Mouse (Mus musculus): ENCODE results near the gene Tmigd3. TPM values are rescaled to one million over a fixed set of nuclear protein-coding genes. Genes with fewer than 3 reads are reported as not detected.

The Tmigd3 gene
- total and polyA plus RNA-seq, 2 experiments from 2014 or later = not detected

GRCm38 (mm10) chr3:105958974-105959580 lies 88.4 kb downstream of the Tmigd3 start, which contains the start of gene Wdr77:
Wdr77 (plus strand) TSS chr3:105959369.
- 1% methylated on average over 50 of the region's 52 CpGs for WGBS
- peak within 1 kb of the TSS; percentile 87 for H3K4me2 ChIP-seq (ENCODE audit: low read depth)
- H3K36me3 ChIP-seq (ENCODE audit: insufficient read depth) = peaks cover 31% of the 10 kb centered on the region
- DNase-seq = peak; percentile 99
- H3K9me3 ChIP-seq (ENCODE audit: low read length) = no peaks in the 10 kb centered on the region
- peak within 1 kb of the TSS; percentile 93 for H3K27ac ChIP-seq (ENCODE audit: low read depth, low read length)
- peaks cover 17% of the 10 kb centered on the region for H3K4me1 ChIP-seq (ENCODE audit: insufficient read depth)
- peak; percentile 98 for ATAC-seq
- H3K9ac ChIP-seq = peak within 1 kb of the TSS; percentile 97
- peak within 1 kb of the TSS; percentile 77 for H3K4me3 ChIP-seq (ENCODE audit: low read depth, low read length)
- no peaks in the 10 kb centered on the region for H3K27me3 ChIP-seq (ENCODE audit: insufficient read depth, low read length)
- TF ChIP-seq CTCF (IDR thresholded peaks at IDR 0.05; ENCODE audit: low read depth) = no peak

- H3K4me1 ChIP-seq (ENCODE audit: insufficient read depth) = peaks cover 17% of the 10 kb centered on the region
- no peaks in the 10 kb centered on the region for H3K9me3 ChIP-seq (ENCODE audit: low read length)
- no peak for TF ChIP-seq CTCF (IDR thresholded peaks at IDR 0.05; ENCODE audit: low read depth)
- H3K4me3 ChIP-seq (ENCODE audit: low read depth, low read length) = peak overlapping the region; percentile 77
- H3K36me3 ChIP-seq (ENCODE audit: insufficient read depth) = peaks cover 36% of the 10 kb centered on the region
- DNase-seq = no peak
- H3K9ac ChIP-seq = peak overlapping the region; percentile 91
- ATAC-seq = peak; percentile 54
- peak overlapping the region; percentile 84 for H3K27ac ChIP-seq (ENCODE audit: low read depth, low read length)
- no peaks in the 10 kb centered on the region for H3K27me3 ChIP-seq (ENCODE audit: insufficient read depth, low read length)
- peak overlapping the region; percentile 87 for H3K4me2 ChIP-seq (ENCODE audit: low read depth)
- under 1% methylated on average over 26 of the region's 26 CpGs for WGBS
Measured at GRCm38 (mm10) chr3:105959585-105959984, 88.9 kb downstream of the Tmigd3 start.

- Histone ChIP-seq H3K4me1 (ENCODE audit: insufficient read depth) (peaks cover 17% of the 10 kb centered on the region), H3K27me3 (ENCODE audit: insufficient read depth, low read length) (no peaks in the 10 kb centered on the region), H3K27ac (ENCODE audit: low read depth, low read length) (peak within 1 kb of the TSS; percentile 93), H3K4me2 (ENCODE audit: low read depth) (peak within 1 kb of the TSS; percentile 87), H3K9me3 (ENCODE audit: low read length) (no peaks in the 10 kb centered on the region), H3K9ac (peak within 1 kb of the TSS; percentile 97), H3K4me3 (ENCODE audit: low read depth, low read length) (peak within 1 kb of the TSS; percentile 77), H3K36me3 (ENCODE audit: insufficient read depth) (peaks cover 36% of the 10 kb centered on the region)
- no peak for DNase-seq
- no peak for ATAC-seq
- 8% methylated on average over 6 of the region's 6 CpGs for WGBS
- no peak for TF ChIP-seq CTCF (IDR thresholded peaks at IDR 0.05; ENCODE audit: low read depth)
Measured at GRCm38 (mm10) chr3:105959999-105960398, 89.3 kb downstream of the Tmigd3 start, which contains the start of gene Atp5f1. Atp5f1 (minus strand) TSS chr3:105960099.

DNA sequence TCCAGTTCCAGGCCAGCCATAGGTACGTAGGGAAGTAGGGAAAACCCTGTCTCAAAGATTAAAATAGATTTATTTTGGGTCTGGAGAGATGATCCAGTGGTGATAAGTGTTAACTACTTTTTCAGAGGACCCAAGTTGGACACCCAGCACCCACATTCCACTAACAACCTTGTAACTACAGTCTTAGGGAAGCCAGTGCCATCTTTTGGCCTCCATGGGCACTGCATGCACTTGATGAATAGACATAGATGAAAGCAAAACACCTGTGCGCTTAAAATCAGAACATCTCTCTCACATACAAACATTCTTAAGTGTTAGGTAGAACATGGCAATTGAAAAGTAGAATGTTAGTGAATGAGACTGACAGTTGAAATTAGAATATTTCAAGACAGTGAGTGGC lies 90.0 kb downstream of the Tmigd3 start:
- no peak overlapping the region for H3K9ac ChIP-seq
- no peaks in the 10 kb centered on the region for H3K27me3 ChIP-seq (ENCODE audit: insufficient read depth, low read length)
- H3K9me3 ChIP-seq (ENCODE audit: low read length) = no peaks in the 10 kb centered on the region
- H3K4me2 ChIP-seq (ENCODE audit: low read depth) = peak overlapping the region; percentile 87; the same call in 1 of the 2 replicates
- H3K27ac ChIP-seq (ENCODE audit: low read depth, low read length) = no peak overlapping the region
- no peak overlapping the region for H3K4me3 ChIP-seq (ENCODE audit: low read depth, low read length)
- peak; percentile 53 for TF ChIP-seq CTCF (IDR thresholded peaks at IDR 0.05; ENCODE audit: low read depth)
- ATAC-seq (no peak), DNase-seq (no peak)
- peaks cover 39% of the 10 kb centered on the region for H3K36me3 ChIP-seq (ENCODE audit: insufficient read depth)
- H3K4me1 ChIP-seq (ENCODE audit: insufficient read depth) = peaks cover 17% of the 10 kb centered on the region
- 87% methylated on average over 2 of the region's 2 CpGs for WGBS

DNA sequence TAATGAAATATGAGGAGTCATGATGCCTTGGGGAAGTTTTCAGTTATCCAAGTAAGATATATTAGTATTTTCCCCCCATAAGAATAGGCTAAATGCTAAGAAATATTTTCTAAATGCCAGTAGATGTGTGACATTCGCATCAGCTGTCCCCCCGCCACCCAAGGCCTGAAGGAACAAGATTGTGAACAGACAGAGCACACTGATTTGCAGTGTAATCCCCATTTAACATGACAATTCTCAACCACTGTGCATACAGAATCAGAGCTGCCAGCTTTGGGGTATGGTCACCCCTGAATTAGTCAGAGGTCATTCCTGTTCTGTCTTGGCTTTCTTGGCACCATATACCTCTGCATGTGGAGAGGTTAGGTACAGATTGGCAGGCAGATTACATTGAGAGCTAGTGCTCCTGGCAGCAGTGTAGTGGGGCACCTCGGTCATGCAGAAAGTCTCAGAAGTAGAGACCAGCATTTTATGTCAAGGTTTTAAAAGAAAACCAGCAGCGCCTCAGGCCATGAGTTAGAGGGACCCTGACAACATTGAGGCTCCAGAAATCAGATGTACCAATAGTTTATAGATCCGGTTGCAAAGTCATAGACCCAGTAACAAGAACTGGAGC lies 101.2 kb downstream of the Tmigd3 start:
- 88% methylated on average over 5 of the region's 5 CpGs for WGBS
- H3K9me3 ChIP-seq (ENCODE audit: low read length) = no peaks in the 10 kb centered on the region
- H3K36me3 ChIP-seq (ENCODE audit: insufficient read depth) = peaks cover 33% of the 10 kb centered on the region
- TF ChIP-seq CTCF (IDR thresholded peaks at IDR 0.05; ENCODE audit: low read depth) = no peak
- ATAC-seq = no peak
- H3K4me2 ChIP-seq (ENCODE audit: low read depth) = no peak overlapping the region
- no peak overlapping the region for H3K9ac ChIP-seq
- DNase-seq = no peak
- H3K27ac ChIP-seq (ENCODE audit: low read depth, low read length) = no peak overlapping the region
- H3K4me1 ChIP-seq (ENCODE audit: insufficient read depth) = no peaks in the 10 kb centered on the region
- H3K4me3 ChIP-seq (ENCODE audit: low read depth, low read length) = no peak overlapping the region
- H3K27me3 ChIP-seq (ENCODE audit: insufficient read depth, low read length) = no peaks in the 10 kb centered on the region

DNA sequence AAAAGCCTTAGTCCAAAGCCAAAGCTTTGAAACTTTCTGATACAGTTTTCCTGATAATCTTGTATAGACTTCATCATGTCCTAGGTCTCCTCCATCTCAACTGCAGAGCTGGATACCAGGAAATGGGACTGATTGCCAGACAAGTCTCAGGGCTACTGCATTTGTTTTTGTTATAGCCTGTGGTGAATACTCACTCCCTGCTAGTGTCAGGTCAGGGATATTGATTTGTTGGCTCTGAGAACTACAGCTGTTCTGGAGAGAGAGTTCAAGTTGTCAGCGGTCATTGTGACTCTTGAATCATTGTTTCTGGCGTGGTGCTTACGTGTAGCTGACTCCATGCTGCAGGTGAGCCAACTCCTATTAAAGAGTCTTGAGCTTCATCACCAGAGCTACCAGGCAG lies 102.7 kb downstream of the Tmigd3 start, which contains the start of gene Ovgp1:
Ovgp1 (plus strand) TSS at position 301 of the 400 bp plus-strand sequence.
- Histone ChIP-seq H3K27me3 (ENCODE audit: insufficient read depth, low read length) (no peaks in the 10 kb centered on the region), H3K27ac (ENCODE audit: low read depth, low read length) (no peak within 1 kb of the TSS), H3K4me1 (ENCODE audit: insufficient read depth) (no peaks in the 10 kb centered on the region), H3K9me3 (ENCODE audit: low read length) (no peaks in the 10 kb centered on the region), H3K9ac (no peak within 1 kb of the TSS), H3K4me2 (ENCODE audit: low read depth) (no peak within 1 kb of the TSS), H3K36me3 (ENCODE audit: insufficient read depth) (peaks cover 18% of the 10 kb centered on the region), H3K4me3 (ENCODE audit: low read depth, low read length) (no peak within 1 kb of the TSS)
- DNase-seq (no peak), ATAC-seq (no peak)
- 80% methylated on average over 3 of the region's 3 CpGs for WGBS
- no peak for TF ChIP-seq CTCF (IDR thresholded peaks at IDR 0.05; ENCODE audit: low read depth)

Other genes with a start within 250 kb of the Tmigd3 start
- 19.5 and 24.2 TPM in 2 replicates for gene Ddx20, start 183.3 kb upstream of the Tmigd3 start, total RNA-seq (2014; rRNA removed)
- gene Ddx20, start 183.3 kb upstream of the Tmigd3 start, polyA plus RNA-seq (2015; fragmentation: Nextera tagmentation; extraction: Ambion mirVana) = 16.8 and 18.1 TPM in 2 replicates
- gene Inka2, start 166.3 kb upstream of the Tmigd3 start, total RNA-seq (2014; rRNA removed) = 6.9 and 7.2 TPM in 2 replicates
- 1.1 and 4.2 TPM in 2 replicates for gene Inka2, start 166.3 kb upstream of the Tmigd3 start, polyA plus RNA-seq (2015; fragmentation: Nextera tagmentation; extraction: Ambion mirVana)
- gene Rap1a, start 69.6 kb upstream of the Tmigd3 start, total RNA-seq (2014; rRNA removed) = 36.4 and 37.5 TPM in 2 replicates
- 60.7 and 70.5 TPM in 2 replicates for gene Rap1a, start 69.6 kb upstream of the Tmigd3 start, polyA plus RNA-seq (2015; fragmentation: Nextera tagmentation; extraction: Ambion mirVana)
- gene Adora3, start within 50 bp of the Tmigd3 start, total RNA-seq (2014; rRNA removed) = 0.14 and 0.23 TPM in 2 replicates
- 0.31 and 0.35 TPM in 2 replicates for gene Adora3, start within 50 bp of the Tmigd3 start, polyA plus RNA-seq (2015; fragmentation: Nextera tagmentation; extraction: Ambion mirVana)
- gene I830077J02Rik, start 61.8 kb downstream of the Tmigd3 start, total RNA-seq (2014; rRNA removed) = 0.19 and 0.23 TPM in 2 replicates
- gene I830077J02Rik, start 61.8 kb downstream of the Tmigd3 start, polyA plus RNA-seq (2015; fragmentation: Nextera tagmentation; extraction: Ambion mirVana) = 0.22 and 0.35 TPM in 2 replicates
- 49.9 and 64.8 TPM in 2 replicates for gene Wdr77, start 88.5 kb downstream of the Tmigd3 start, total RNA-seq (2014; rRNA removed)
- 62.2 and 77.7 TPM in 2 replicates for gene Wdr77, start 88.5 kb downstream of the Tmigd3 start, polyA plus RNA-seq (2015; fragmentation: Nextera tagmentation; extraction: Ambion mirVana)
- gene Atp5f1, start 89.2 kb downstream of the Tmigd3 start, total RNA-seq (2014; rRNA removed) = 295 and 371 TPM in 2 replicates
- gene Atp5f1, start 89.2 kb downstream of the Tmigd3 start, polyA plus RNA-seq (2015; fragmentation: Nextera tagmentation; extraction: Ambion mirVana) = 535 and 605 TPM in 2 replicates
- gene Ovgp1, start 102.8 kb downstream of the Tmigd3 start, total RNA-seq (2014; rRNA removed) = 5.7 and 6.5 TPM in 2 replicates
- 2.6 and 3.8 TPM in 2 replicates for gene Ovgp1, start 102.8 kb downstream of the Tmigd3 start, polyA plus RNA-seq (2015; fragmentation: Nextera tagmentation; extraction: Ambion mirVana)
- 7.1 and 8.2 TPM in 2 replicates for gene Pifo, start 143.7 kb downstream of the Tmigd3 start, total RNA-seq (2014; rRNA removed)
- gene Pifo, start 143.7 kb downstream of the Tmigd3 start, polyA plus RNA-seq (2015; fragmentation: Nextera tagmentation; extraction: Ambion mirVana) = 10.7 and 12.1 TPM in 2 replicates
- gene Chil5, start 161.9 kb downstream of the Tmigd3 start, total RNA-seq (2014; rRNA removed) = not detected in 2 replicates
- gene Chil5, start 161.9 kb downstream of the Tmigd3 start, polyA plus RNA-seq (2015; fragmentation: Nextera tagmentation; extraction: Ambion mirVana) = 0.18 and 0.23 TPM in 2 replicates
- 1.2 and 2.1 TPM in 2 replicates for gene Chia1, start 242.3 kb downstream of the Tmigd3 start, total RNA-seq (2014; rRNA removed)
- gene Chia1, start 242.3 kb downstream of the Tmigd3 start, polyA plus RNA-seq (2015; fragmentation: Nextera tagmentation; extraction: Ambion mirVana) = 1.5 and 1.9 TPM in 2 replicates